ENCODE assay signal across 17 mouse cellular contexts in genomic region chr16:14303676-14304075, GRCm38 (mm10). TPM values are rescaled to one million over a fixed set of nuclear protein-coding genes. Genes with fewer than 3 reads are reported as not detected.
DNase-seq lines count a peak whose midpoint lies in the region; ATAC-seq and TF ChIP-seq lines count a peak whose summit lies in the region.
"Had no signal": no experiment of that assay in that cellular context is flagged by ENCODE, and none has a peak within 500 bp of the region (broad histone marks: within the 10 kb centered on the region; RNA-seq: fewer than 3 reads in every experiment).

No protein-coding gene starts in this region.

- peaks cover 78% of the 10 kb centered on the region for H3K36me3 ChIP-seq in kidney, embryonic 14.5 days (ENCODE audit: control insufficient read depth, insufficient read depth, low read length)
- H3K36me3 ChIP-seq in kidney, adult 2 months (ENCODE audit: control insufficient read depth, insufficient read depth, low read length) = no peaks in the 10 kb centered on the region
- H3K36me3 ChIP-seq in testis, adult 2 months (ENCODE audit: control insufficient read depth, insufficient read depth, low read length) = peaks cover 2% of the 10 kb centered on the region
- H3K36me3 ChIP-seq in stomach, embryonic 14.5 days (ENCODE audit: control insufficient read depth, insufficient read depth, low read length) = peaks cover 41% of the 10 kb centered on the region

- no peak for TF ChIP-seq CTCF in kidney, adult 2 months (conservative IDR thresholded peaks at IDR 0.05; ENCODE audit: insufficient read depth, insufficient read length, low read depth, low read length)
- TF ChIP-seq CTCF in testis, adult 2 months (IDR thresholded peaks at IDR 0.05; ENCODE audit: control insufficient read depth, insufficient read depth, insufficient replicate concordance, low read depth, low read length) = no peak

- no peak overlapping the region for H3K4me3 ChIP-seq in kidney, embryonic 14.5 days (ENCODE audit: low read length)
- H3K4me3 ChIP-seq in kidney, adult 2 months (ENCODE audit: insufficient read depth, low read depth, low read length) = no peak overlapping the region
- no peak overlapping the region for H3K4me3 ChIP-seq in testis, adult 2 months (ENCODE audit: control insufficient read depth, low read depth, low read length)
- H3K4me3 ChIP-seq in stomach, embryonic 14.5 days (ENCODE audit: low read depth, low read length) = no peak overlapping the region
- H3K4me3 ChIP-seq: gastrocnemius, adult 2 months; limb, embryonic 10.5 days; megakaryocyte, embryonic 14.5 days had no signal

- H3K4me2 ChIP-seq in kidney, embryonic 14.5 days (replicated peaks; ENCODE audit: low read depth, low read length) = no peak overlapping the region
- H3K4me2 ChIP-seq in stomach, embryonic 14.5 days (replicated peaks; ENCODE audit: low read depth, low read length) = no peak overlapping the region
- H3K4me2 ChIP-seq: heart, embryonic 11.5 days had no signal

- intact Hi-C loops in left cerebral cortex, postnatal 10 days (cut with DNase I) = no loop called here

- DNase-seq in kidney, adult 2 months = no peak
- DNase-seq in testis, postnatal 10 days (ENCODE audit: low spot score) = no peak
- peak; percentile 54 for DNase-seq in adrenal gland, adult 8-10 months
- DNase-seq in left cerebral cortex, postnatal 10 days (ENCODE audit: extremely low spot score in 1 of 2, low spot score in 2 of 2) = no peak
- no peak for DNase-seq in gastrocnemius, postnatal 25 days
- DNase-seq: cerebellum, adult 9-10 months; gastrocnemius, adult 2 months; heart, postnatal 4 days; kidney, adult 11 months; thymus, postnatal 25 days had no signal

- H3K9ac ChIP-seq in kidney, embryonic 14.5 days (ENCODE audit: low read depth, low read length) = no peak overlapping the region
- no peak overlapping the region for H3K9ac ChIP-seq in stomach, embryonic 14.5 days (replicated peaks; ENCODE audit: low read depth, low read length)

- H3K27ac ChIP-seq in kidney, embryonic 14.5 days (ENCODE audit: low read depth, low read length) = peak overlapping the region; percentile 51; the same call in 1 of the 2 replicates
- H3K27ac ChIP-seq in kidney, adult 2 months (ENCODE audit: insufficient read depth, low read depth, low read length) = no peak overlapping the region
- H3K27ac ChIP-seq in testis, adult 2 months (ENCODE audit: control insufficient read depth, insufficient read depth, low read depth, low read length) = peak overlapping the region; percentile 21; the same call in 1 of the 2 replicates
- no peak overlapping the region for H3K27ac ChIP-seq in stomach, embryonic 14.5 days (ENCODE audit: low read length)
- H3K27ac ChIP-seq: gastrocnemius, adult 2 months; limb, embryonic 10.5 days had no signal

- no peak for TF ChIP-seq POLR2A in kidney, adult 2 months (IDR thresholded peaks at IDR 0.05; ENCODE audit: low read depth, low read length)
- no peak for TF ChIP-seq POLR2A in testis, adult 2 months (IDR thresholded peaks at IDR 0.05; ENCODE audit: control insufficient read depth, low read depth, low read length)

- 78% methylated on average over 7 of the region's 7 CpGs for WGBS in kidney, embryonic 14.5 days
- 56% methylated on average over 7 of the region's 7 CpGs for WGBS in kidney, adult 2 months
- WGBS in stomach, embryonic 14.5 days = 70% methylated on average over 7 of the region's 7 CpGs

- H3K27me3 ChIP-seq in kidney, embryonic 14.5 days (ENCODE audit: control insufficient read depth, insufficient read depth, low read length) = no peaks in the 10 kb centered on the region
- no peaks in the 10 kb centered on the region for H3K27me3 ChIP-seq in kidney, adult 2 months (replicated peaks; ENCODE audit: control insufficient read depth, insufficient read depth, low read length)
- no peaks in the 10 kb centered on the region for H3K27me3 ChIP-seq in testis, adult 2 months (ENCODE audit: control insufficient read depth, insufficient read depth, low read length)
- no peaks in the 10 kb centered on the region for H3K27me3 ChIP-seq in stomach, embryonic 14.5 days (ENCODE audit: control insufficient read depth, insufficient read depth, low read length)
- H3K27me3 ChIP-seq: megakaryocyte, embryonic 14.5 days had no signal

- H3K9me3 ChIP-seq in kidney, embryonic 14.5 days (ENCODE audit: control insufficient read depth, low read length) = no peaks in the 10 kb centered on the region
- H3K9me3 ChIP-seq in stomach, embryonic 14.5 days (ENCODE audit: control insufficient read depth, low read depth, low read length) = no peaks in the 10 kb centered on the region
- H3K9me3 ChIP-seq: limb, embryonic 10.5 days; megakaryocyte, embryonic 14.5 days had no signal

- H3K4me1 ChIP-seq in kidney, embryonic 14.5 days (ENCODE audit: control insufficient read depth, insufficient read depth, low read length) = 0 out of 2 replicates have a peak, but pooled peaks cover 3% of the 10 kb centered on the region
- H3K4me1 ChIP-seq in kidney, adult 2 months (ENCODE audit: control insufficient read depth, insufficient read depth, low read length) = no peaks in the 10 kb centered on the region
- no peaks in the 10 kb centered on the region for H3K4me1 ChIP-seq in testis, adult 2 months (ENCODE audit: control insufficient read depth, insufficient read depth, low read length)
- no peaks in the 10 kb centered on the region for H3K4me1 ChIP-seq in stomach, embryonic 14.5 days (ENCODE audit: control insufficient read depth, insufficient read depth, low read length)
- H3K4me1 ChIP-seq: limb, embryonic 10.5 days had no signal

- peak; percentile 42; the same call in 1 of the 2 replicates for ATAC-seq in kidney, embryonic 14.5 days (ENCODE audit: low FRiP score, low TSS enrichment)
- peak; percentile 91 for ATAC-seq in stomach, embryonic 14.5 days (ENCODE audit: insufficient number of reproducible peaks, insufficient read depth, low FRiP score, low read depth)
- ATAC-seq: CD4-positive, CD25-positive, alpha-beta regulatory T cell, adult 4 months had no signal

RNA-seq across cellular contexts. Expression of gene Myh11, which starts 12.5 kb away (rescaled TPM):
- 0.91 and 3.5 TPM in 2 replicates for polyA plus RNA-seq in kidney, embryonic 14.5 days (2014; fragmentation: Nextera tagmentation; extraction: Ambion mirVana)
- polyA plus RNA-seq in kidney, adult 2 months (2012; rRNA removed) = 5.9 and 10.3 TPM in 2 replicates
- polyA plus RNA-seq in testis, adult 2 months (2012; rRNA removed) = 8.4 and 22.6 TPM in 2 replicates
- 1 to 10 TPM; 4.4 to 5.6 (median 5.1) TPM for total RNA-seq in adrenal gland, adult 8-10 months (2022)
- 250 and 280 TPM in 2 replicates for polyA plus RNA-seq in stomach, embryonic 14.5 days (2014; fragmentation: Nextera tagmentation; extraction: Ambion mirVana)
- 1 to 10 TPM; 3.0 to 4.2 TPM for total RNA-seq in left cerebral cortex, postnatal 10 days (2021)
- total RNA-seq in gastrocnemius, postnatal 25 days (2021) = 10 to 100 TPM; 15.0 to 31.6 TPM
- polyA plus RNA-seq: CD4-positive, CD25-positive, alpha-beta regulatory T cell, adult 4 months had no signal

RNA-seq across cellular contexts. Expression of gene Fopnl, which starts 13.5 kb away (rescaled TPM):
- polyA plus RNA-seq in kidney, embryonic 14.5 days (2014; fragmentation: Nextera tagmentation; extraction: Ambion mirVana) = 166 and 186 TPM in 2 replicates
- 32.4 and 34.6 TPM in 2 replicates for polyA plus RNA-seq in kidney, adult 2 months (2012; rRNA removed)
- 25.5 and 28.5 TPM in 2 replicates for polyA plus RNA-seq in testis, adult 2 months (2012; rRNA removed)
- 10 to 100 TPM; 58.9 to 66.4 (median 62.7) TPM for total RNA-seq in adrenal gland, adult 8-10 months (2022)
- 175 and 181 TPM in 2 replicates for polyA plus RNA-seq in stomach, embryonic 14.5 days (2014; fragmentation: Nextera tagmentation; extraction: Ambion mirVana)
- total RNA-seq in left cerebral cortex, postnatal 10 days (2021) = 10 to 100 TPM; 54.4 to 60.7 TPM
- 10 to 100 TPM; 61.1 to 62.4 TPM for total RNA-seq in gastrocnemius, postnatal 25 days (2021)

RNA-seq across cellular contexts. Expression of gene Abcc1, which starts 57.7 kb away (rescaled TPM):
- 9.1 and 13.6 TPM in 2 replicates for polyA plus RNA-seq in kidney, embryonic 14.5 days (2014; fragmentation: Nextera tagmentation; extraction: Ambion mirVana)
- 26.5 and 29.8 TPM in 2 replicates for polyA plus RNA-seq in kidney, adult 2 months (2012; rRNA removed)
- polyA plus RNA-seq in testis, adult 2 months (2012; rRNA removed) = 22.5 and 31.1 TPM in 2 replicates
- 10 to 100 TPM; 20.7 to 36.7 (median 28.5) TPM for total RNA-seq in adrenal gland, adult 8-10 months (2022)
- 13.7 and 17.9 TPM in 2 replicates for polyA plus RNA-seq in stomach, embryonic 14.5 days (2014; fragmentation: Nextera tagmentation; extraction: Ambion mirVana)
- total RNA-seq in left cerebral cortex, postnatal 10 days (2021) = 10 to 100 TPM; 17.3 to 19.6 TPM
- 10 to 100 TPM; 18.8 to 21.8 TPM for total RNA-seq in gastrocnemius, postnatal 25 days (2021)

Comparison
In these comparisons a context has a peak if more than half of its experiments do, and no peak if none do; other contexts are left out.
1. H3K27ac ChIP-seq: peak in kidney, embryonic 14.5 days (single experiment) and testis, adult 2 months (single experiment); none in kidney, adult 2 months (single experiment) and stomach, embryonic 14.5 days (single experiment).
2. RNA of gene Myh11, which starts 12.5 kb away (polyA plus RNA-seq): 250 to 280 TPM in stomach, embryonic 14.5 days; 8.4 to 22.6 TPM in testis, adult 2 months, 5.9 to 10.3 TPM in kidney, adult 2 months and 0.91 to 3.5 TPM in kidney, embryonic 14.5 days; every median in the first group is over 10 times any median in the second.